Mouse (Mus musculus): ENCODE results near the gene Bcas3.

Bcas3 gene

DNA sequence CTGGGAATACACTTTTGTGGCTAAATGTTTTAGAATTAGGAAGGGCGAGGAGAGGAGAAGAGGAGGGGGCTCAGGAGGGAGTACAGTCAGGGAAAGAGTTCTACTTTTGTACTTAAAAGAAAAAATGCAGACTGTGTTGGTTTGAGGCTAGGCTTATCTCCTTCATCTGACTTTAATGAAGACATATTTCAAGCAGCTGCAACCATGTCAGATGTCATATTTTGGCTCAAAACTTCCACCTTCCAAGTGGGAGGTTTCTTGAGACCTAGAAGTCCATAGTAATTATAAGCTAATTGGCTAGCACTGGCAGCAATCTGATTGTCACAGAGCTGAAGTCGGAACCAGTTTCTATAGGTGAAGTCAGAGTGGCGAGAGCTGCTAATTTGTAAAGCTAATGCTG, 384.9 kb downstream of the Bcas3 start:
- DNase-seq (ENCODE audit: extremely low spot score, low read depth, low spot score), result no peak

DNA sequence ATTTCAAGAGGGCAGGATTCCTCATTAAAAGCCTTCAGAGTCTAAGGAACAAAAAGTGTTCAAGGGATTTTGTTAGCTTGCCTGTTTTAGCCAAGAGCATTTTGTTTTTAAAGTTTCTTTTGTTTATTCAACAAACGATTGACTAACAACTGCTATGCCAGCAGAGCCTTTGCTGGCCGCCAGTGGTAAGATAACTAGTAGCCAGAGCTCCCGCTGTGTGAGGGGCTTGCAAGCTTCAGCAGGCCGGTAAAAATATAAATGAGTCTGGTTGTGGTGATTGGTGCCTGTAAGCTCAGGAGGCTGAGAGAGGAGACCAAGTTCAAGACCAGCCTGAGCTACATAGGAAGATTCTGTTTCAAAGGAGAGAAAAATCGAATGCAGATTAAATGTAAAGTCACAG, 385.6 kb downstream of the Bcas3 start:
- DNase-seq (ENCODE audit: extremely low spot score, low read depth, low spot score), result no peak

DNA sequence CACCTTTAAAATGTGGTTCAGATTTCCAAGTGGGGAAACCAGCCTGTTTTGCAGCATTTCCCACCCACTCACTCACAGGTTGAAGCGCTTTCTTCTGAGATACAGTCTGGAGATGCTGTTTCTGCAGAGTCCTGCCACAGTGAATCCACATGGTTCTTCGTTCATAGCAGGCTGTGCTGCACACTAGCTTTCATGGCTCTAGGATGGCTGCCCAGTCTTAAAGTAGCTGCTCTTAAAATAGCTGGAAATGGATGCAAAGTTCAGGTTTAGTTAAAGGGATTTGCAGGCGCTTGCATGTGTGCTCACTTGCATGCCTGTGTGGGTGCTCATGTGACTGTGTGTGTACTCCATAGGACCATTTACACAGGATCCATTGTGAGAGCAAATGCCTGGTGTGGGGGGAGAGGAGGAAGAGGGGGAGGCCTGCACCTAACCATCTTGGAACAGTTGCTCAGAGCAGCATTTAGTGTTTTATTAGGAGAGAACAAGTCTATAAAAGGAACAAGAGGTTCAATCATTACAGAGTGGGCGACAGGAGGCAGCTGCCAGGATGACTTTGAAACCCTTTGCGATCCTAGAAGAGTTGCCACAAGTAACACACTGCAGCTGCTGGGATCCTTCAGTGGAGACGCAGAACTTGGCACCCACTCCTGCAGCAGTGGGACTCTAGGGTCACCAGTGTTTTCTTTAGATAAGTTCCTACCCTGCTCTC, 386.5 kb downstream of the Bcas3 start:
- DNase-seq (ENCODE audit: extremely low spot score, low read depth, low spot score), result no peak

DNA sequence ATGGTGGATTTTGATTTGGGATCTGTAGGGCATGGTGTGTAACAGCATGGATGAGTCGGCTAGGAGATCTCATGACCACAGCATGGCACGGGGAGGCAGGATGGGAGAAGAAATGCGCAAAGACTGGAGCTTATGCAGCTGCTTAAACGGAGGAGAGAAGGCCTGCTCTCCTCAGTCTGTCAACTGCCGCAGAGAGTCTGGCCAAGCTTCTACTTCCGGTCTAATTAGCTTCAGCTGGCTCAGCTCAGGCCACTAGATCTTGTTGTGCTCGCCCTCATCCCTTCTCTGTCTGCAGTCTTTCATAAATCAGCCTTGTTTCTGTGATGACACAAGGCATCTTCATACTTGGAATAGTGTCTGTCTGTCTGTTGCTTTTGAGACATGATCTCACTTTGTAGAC, 393.4 kb downstream of the Bcas3 start:
- DNase-seq (ENCODE audit: extremely low spot score, low read depth, low spot score), result no peak

DNA sequence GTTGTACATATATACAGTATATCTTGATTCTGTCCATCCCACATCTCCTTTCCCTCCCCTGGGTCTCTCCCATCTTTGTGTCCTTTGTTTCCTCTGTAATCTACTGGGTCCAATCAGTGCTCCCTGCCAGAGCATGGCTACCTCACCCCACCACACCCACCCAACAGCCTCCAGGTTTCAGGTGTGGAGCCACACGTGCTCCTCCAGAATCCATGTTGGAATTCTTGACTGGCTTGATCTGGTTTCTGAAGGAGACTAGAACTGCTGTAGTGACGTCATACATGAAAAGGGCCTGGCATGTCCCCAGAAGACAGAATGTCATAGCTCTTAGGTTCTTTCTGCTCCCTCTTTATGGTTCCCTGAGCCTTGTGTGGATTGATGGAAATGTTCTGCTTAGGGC, 395.9 kb downstream of the Bcas3 start:
- no peak for DNase-seq (ENCODE audit: extremely low spot score, low read depth, low spot score)

DNA sequence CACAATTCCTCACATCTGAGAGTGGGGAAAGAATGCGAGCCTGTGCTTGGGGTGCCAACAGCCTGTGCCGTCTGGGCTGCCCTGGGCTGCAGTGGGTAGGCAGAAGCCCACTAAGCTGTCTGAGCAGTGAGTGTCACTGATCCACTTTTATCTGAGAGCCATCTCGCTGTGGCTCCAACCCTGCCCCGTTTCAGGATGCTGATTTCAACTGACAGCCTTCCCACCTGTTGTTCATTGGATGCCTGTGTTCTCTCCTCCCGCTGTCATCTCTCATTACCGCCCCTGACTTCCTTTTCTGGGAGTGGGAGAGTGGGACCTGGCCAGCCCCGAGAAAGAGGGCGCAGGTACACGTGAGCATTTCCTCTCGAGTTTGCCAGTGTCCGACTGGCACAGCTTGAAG, 398.2 kb downstream of the Bcas3 start:
- DNase-seq (ENCODE audit: extremely low spot score, low read depth, low spot score), result no peak

DNA sequence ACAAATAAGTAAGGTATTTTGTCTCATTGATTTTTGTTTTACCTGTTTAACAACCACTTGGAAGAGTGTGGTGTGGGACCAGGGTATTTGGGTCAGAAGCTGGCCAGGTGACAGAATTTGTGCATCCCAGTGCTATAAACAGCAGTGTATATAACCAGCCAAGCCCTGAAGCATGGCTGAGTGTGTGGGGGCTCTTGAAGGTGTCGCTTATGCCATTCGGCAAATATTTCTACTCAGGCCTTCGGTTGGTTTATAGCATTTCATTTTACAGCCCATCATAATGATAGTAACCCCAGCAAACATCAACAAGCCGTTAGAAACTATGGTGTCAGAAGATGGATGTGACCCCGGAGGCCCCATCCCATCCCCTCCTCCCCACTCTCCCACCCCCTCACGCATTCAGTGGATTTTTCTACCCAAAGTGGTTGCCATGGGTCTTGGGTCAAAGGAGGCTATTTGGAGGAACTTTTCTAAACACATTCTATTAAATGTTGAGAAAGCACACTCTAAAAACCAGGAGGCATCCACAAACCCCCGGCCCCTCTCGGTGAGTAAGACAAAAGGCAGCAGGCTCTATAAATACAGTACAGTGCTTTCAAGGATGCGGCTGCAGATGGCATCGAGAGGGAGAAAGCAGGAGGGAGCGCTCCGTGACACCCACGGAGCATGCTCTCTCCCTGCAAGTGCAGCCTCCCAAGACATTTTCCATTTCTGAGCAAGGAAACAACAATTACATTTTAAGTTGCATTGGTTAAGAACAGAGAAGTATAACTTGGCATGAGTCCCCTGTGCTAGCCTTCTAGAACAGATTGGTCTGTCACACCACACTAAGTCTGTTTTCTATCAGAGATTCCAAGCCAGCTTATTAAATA, 401.9 kb downstream of the Bcas3 start:
- no peak for DNase-seq (ENCODE audit: extremely low spot score, low read depth, low spot score)

DNA sequence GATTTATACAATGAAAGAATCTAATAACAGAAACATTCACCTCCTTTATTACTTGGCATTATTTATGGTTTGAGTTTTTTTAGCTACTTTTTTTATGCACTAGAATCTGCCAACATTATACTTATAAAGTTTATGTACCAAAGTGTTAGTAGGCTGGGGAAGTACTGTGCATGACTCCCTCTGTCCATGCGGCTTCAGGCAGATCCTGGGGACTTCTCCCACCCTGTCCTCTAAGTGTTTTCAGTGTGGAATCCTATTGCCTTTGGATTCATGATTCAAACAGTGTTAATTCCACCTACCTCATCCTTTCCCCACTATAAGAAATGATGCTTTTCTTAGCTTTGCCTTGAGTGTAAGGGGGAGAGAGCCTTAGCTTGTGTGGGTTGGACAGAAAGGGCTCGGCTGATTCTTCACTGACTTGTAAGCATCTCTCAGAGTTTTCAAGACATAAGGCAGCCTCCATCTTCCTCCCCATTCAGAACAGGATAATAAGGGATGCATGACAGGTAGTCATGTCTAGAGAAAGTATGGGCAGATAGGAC, 402.6 kb downstream of the Bcas3 start:
- DNase-seq (ENCODE audit: extremely low spot score, low read depth, low spot score), result no peak

DNA sequence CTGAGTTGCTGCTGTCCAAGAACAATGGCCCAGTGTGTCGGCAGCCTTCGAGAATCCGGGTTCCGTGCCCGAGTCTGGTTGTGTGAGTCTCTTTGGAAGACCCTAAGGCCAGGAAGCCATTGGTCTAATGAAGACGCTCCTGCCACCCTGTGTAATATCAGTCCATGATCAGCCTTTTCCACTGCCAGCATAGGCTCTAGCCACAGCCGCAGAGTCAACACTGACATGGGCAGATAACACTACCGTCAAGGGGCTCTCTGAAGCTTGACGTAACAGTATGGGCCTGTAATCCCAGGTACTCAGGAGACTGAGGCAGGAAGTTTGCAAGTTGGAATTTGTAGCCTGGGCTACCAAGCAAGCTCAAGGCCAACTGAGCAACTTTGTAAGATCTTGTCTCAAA, 405.9 kb downstream of the Bcas3 start:
- DNase-seq (ENCODE audit: extremely low spot score, low read depth, low spot score), result no peak

DNA sequence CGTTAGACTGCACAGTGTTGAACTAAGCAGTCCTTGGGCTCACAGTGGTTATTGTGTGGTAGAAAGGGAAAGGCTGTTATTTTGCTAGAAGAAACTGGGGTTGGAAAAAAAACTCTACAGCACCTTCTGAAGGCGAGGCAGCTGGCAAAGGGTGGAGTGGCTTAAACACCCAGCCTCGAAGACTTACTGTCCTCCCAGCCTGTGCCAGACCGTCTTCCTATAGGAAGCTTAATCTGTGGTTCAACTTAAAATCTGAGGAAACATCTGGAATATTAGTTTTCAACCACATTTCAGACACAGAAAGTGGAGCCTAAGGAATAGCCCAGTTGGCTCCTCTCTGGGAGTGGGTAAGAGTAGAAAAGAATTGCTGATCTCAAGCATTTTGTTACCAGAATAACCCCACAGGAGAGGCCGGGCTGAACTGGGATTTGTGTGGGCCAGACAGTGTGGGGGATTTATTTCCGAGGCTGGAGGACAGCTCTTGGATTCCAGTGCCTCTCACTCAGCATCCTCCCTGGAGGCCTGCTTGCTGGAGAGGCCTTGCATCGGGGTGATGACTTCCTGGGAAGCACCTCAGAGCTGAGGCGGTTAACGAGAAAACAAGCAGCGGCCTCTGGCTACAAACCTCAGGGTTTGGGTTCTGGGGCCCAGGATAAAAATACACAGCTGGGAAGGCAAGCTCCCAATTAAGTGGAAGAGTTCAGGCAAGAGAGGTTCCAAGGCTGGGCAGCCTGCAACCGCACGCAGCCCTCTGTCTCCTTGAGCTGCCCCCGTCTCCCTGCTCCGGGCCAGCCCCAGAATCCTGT, 406.9 kb downstream of the Bcas3 start:
- DNase-seq (ENCODE audit: extremely low spot score, low read depth, low spot score), result no peak

DNA sequence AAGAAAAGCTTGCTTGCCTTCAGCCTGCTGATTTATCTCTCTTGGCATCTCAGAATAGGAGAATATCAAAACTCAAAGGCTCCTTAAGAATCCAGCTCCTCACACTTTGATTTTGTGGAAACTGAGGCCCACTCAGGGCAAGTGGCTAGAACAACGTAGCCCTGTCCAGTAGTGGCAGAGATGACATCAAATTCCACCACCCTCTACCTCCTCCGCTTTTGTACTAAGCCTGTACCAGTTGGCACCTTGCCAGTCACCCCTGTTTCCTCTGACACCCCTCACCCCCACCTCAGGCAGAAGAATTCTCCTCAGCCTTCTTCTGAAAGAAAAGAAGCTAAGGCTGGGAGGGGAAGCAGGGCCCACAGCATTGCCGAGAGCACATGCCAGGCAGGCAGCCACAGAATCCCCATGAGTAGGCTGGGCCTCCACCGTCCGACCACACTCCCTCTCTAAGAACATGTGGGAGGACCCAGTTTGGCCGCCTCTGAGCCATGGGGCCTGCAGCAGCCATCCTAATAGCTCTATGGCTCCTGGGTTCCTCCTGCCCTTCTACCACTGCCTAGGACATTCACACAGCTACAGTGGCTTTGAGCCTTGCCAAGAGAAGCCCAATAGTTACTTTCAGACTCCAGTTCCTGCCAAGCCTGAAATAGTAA, 407.6 kb downstream of the Bcas3 start:
- no peak for DNase-seq (ENCODE audit: extremely low spot score, low read depth, low spot score)

DNA sequence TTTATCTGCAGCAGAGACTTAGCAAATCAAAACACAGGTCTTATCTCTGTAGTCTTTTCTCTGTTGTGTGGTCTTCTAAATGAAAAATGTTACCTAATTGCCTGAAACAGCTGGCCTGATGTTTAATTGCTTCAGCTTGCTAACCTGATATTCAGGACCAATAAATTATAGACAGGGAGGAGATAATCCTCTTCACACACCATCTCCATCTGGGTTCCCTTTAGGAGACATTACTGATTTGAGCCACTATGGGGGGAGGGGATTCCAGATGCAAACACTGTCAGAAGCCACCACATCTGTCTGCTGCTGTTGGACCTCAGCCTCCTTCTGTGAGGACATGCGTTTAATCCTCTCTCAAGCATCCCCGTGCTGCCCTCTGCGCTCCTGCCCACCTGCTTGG, 408.2 kb downstream of the Bcas3 start:
- no peak for DNase-seq (ENCODE audit: extremely low spot score, low read depth, low spot score)

DNA sequence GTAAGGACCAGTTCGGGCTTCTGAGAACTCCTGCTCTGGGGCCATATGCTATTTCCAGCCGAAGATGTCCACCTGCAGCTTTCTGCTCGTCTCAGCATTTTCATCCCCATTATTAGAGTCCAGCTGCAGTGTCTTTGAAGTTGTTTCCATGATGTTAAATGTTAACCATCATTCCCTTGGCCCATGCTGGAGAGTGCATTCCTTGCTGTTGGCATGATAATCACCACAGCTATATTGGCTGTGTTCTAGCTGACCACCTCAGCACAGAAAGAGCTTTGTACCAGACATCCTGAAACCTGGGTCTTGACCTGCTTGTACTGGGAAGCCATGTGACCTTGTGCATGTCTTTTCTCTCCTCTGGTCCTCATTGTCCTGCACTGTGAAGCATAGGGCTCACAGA, 410.7 kb downstream of the Bcas3 start:
- no peak for DNase-seq (ENCODE audit: extremely low spot score, low read depth, low spot score)

DNA sequence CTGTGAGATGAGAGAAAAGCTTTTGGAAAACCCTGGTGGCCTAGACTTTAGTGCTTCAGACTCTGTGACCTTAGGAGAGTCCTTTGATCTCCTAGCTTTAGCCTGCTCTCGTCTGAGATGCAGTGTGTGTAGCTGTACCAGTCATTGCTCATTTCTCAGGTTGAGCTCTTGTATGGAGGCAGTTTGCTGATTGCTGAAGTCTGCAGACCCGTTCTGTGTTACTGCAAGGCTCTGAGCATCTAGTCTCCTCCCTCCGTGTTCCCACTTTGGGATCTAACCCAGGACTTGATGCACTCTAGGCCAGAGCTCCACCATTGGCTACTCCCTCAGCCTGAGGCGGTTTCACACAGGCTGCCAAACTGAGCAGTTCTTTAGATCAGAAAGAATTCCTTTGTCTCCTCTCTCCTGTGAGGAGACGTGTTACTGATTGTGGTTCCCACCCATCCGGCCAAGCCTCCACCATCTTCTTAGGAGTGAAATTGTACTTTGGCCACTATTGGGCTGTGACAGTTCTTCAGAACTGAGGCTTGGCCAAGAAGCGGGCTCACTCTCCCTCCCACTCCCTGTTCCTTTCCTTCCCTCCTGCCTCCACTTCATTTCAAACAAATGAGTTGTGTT, 413.2 kb downstream of the Bcas3 start:
- no peak for DNase-seq (ENCODE audit: extremely low spot score, low read depth, low spot score)

DNA sequence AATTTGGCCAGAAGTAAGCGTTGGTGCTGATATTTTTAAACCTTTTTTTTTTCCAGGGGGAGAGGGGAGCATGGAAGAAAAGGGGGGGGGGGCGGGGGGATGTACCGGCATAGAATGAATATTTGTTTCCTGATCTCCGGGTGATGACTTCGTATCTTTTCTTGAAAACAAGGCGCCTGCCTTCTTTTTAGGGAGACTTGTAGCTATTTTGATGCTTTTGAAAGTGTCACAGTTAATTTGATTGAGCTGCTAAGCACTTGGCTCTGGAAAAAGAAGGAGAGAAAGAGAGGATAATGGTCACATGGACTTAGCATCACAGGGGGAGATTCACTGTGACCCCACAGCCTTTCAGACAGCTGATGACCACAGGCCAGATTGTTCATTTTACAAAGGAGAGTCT, 413.8 kb downstream of the Bcas3 start:
- DNase-seq (ENCODE audit: extremely low spot score, low read depth, low spot score), result no peak

DNA sequence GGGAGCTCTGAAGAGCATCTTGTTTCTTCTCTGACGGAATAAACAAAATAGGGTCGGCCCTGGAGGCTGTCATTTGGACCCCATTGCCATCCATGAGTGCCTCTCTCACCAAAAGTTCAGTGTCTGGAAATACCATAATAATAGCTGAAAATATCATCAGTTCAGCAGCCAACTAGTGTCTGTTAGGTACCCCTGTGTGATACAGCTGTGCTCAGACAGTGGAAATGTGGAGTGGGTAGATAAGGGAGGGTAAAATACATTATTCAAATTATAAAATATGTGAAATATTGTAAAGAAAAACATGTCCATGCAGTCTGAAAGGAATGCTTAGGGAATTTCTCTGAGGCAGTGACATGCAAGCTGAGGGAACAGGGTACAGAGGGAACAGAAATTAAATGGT, 416.8 kb downstream of the Bcas3 start:
- no peak for DNase-seq (ENCODE audit: extremely low spot score, low read depth, low spot score)

DNA sequence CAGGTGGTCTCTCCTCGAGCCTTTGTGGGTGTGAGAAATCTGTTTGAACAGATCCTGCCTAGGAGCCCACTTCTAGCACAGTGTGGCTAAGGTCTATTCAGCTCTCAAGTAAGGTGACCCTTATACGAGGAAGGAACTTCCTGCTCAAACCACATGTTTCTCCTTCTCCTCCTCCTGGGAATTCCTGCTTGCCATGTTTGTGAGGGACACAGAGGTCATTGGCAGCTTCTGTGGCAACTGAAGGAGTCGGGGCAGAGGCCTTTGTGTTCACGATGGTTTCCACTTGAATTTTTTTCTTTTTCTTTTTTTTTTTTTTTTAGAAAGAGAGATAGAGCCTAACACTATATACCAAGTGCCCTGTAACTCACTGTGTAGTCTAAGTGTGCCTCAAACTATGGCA, 420.4 kb downstream of the Bcas3 start:
- DNase-seq (ENCODE audit: extremely low spot score, low read depth, low spot score), result no peak

DNA sequence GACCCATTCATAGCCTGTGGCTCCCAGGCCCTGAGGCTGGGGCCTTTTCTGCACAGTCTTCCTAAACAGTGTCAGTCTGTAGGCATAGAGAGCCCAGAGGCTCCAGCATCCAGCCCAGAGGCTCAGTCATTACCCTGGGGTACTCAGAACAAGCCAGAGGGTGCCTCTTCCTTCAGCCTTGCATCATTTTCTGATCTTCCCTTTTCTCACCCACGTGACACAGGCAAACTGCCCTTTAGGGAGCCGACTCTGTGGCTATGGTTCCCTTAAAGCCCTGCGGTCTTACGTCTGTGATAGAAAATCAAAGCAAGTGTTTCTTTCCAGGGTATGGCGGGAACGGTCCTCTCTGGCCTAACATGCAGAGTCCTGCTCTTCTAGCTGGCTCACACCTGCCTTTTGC, 421.7 kb downstream of the Bcas3 start:
- DNase-seq (ENCODE audit: extremely low spot score, low read depth, low spot score), result no peak

DNA sequence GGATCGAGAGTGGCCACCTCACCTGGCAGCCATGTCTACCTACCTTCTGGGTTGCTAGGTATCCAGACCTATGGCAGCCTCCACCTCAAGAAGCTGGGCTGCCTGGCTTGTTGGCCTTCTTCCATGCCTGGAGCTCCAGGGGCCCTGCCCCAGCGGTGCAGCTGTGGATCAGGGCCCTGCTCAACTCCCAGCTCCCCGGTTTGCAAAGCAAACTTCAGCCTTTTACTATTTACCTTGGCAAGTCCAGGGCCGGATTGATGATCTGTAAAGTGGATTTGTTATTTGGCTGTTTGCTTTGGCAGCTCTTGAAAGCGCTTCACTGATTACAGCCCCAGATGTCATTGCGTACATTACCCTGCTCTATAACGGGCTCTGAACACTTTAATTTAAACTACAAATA, 422.5 kb downstream of the Bcas3 start:
- DNase-seq (ENCODE audit: extremely low spot score, low read depth, low spot score), result no peak

DNA sequence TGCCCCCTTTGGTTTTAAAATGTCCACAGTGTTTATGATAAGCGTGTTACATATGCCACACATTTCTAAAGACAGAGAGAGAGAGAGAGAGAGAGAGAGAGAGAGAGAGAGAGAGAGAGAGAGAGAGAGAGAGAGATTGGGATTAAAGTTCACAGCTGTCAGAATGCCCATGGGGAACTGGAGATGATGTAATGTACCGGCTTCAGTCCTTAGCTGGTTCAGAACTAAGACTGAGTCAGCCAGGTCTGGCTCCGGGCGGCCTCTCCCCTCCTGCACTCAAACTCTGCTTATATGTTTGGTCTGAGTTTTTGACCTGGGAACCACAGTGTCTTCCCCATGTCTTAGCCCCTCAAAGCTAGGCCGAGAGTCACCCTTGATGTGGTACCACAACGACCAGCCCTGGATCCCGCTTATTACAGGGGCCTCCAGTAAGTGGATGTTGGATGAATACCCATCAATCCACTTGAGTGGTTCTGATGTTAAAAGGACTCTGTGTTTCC, 423.9 kb downstream of the Bcas3 start:
- no peak for DNase-seq (ENCODE audit: extremely low spot score, low read depth, low spot score)

Measured in hindlimb bud, embryonic 11.5 days (tissue).